17 mouse cellular contexts compared by ENCODE assay signal in the genomic region with DNA sequence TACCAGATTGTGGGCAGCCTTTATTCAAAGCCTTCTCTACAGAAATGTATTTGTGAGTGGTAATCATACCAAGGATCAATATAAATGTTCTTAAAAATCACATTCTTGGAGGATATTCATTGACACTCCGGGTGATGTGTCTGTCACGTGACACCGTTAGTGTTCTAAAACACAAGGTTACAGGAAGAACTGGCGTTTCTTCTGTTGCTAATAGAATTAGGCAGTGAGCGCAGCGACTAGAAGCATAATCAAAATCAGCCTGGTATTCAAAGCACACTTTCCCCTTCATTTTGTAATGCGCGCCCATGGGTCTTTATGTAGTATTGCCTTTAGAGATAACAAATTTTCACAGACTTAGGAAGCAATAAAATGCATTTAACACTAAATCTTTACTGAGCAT.
"Had no signal": no experiment of that assay in that cellular context is flagged by ENCODE, and none has a peak within 500 bp of the region (broad histone marks: within the 10 kb centered on the region; RNA-seq: fewer than 3 reads in every experiment).

No protein-coding gene starts in this region.

- H3K4me3 ChIP-seq: kidney, embryonic 15.5 days; left cerebral cortex, adult 2 months; liver, embryonic 13.5 days; myocyte; stomach, embryonic 15.5 days had no signal

- DNase-seq: kidney, adult 11 months; kidney, adult 8-10 months; kidney, postnatal 10 days; kidney, postnatal 36 days; layer of hippocampus, postnatal 36 days; liver, embryonic 13.5 days; lung, adult 2 months; lung, postnatal 14 days; right cerebral cortex, adult 18-20 months; right cerebral cortex, postnatal 25 days; spleen, adult 18-20 months; thymus, postnatal 25 days had no signal

- H3K4me2 ChIP-seq: kidney, embryonic 15.5 days; liver, embryonic 13.5 days; stomach, embryonic 15.5 days had no signal

- H3K9me3 ChIP-seq: kidney, embryonic 15.5 days; liver, embryonic 13.5 days; stomach, embryonic 15.5 days had no signal

- H3K27ac ChIP-seq: kidney, embryonic 15.5 days; left cerebral cortex, adult 2 months; liver, embryonic 13.5 days; macrophage; stomach, embryonic 15.5 days had no signal

- H3K4me1 ChIP-seq: kidney, embryonic 15.5 days; liver, embryonic 13.5 days; stomach, embryonic 15.5 days had no signal

- H3K36me3 ChIP-seq: kidney, embryonic 15.5 days; liver, embryonic 13.5 days; stomach, embryonic 15.5 days had no signal

- H3K9ac ChIP-seq: kidney, embryonic 15.5 days; liver, embryonic 13.5 days; stomach, embryonic 15.5 days had no signal

- H3K27me3 ChIP-seq: liver, embryonic 13.5 days; stomach, embryonic 15.5 days had no signal
